Mouse (Mus musculus): Measurements from ENCODE around the gene Naxd.
"Not testable (repeated sequence)": the region's sequence is repeated elsewhere in the genome, so short reads cannot be mapped to it uniquely, and the experiment has no call there.

Naxd gene

DNA sequence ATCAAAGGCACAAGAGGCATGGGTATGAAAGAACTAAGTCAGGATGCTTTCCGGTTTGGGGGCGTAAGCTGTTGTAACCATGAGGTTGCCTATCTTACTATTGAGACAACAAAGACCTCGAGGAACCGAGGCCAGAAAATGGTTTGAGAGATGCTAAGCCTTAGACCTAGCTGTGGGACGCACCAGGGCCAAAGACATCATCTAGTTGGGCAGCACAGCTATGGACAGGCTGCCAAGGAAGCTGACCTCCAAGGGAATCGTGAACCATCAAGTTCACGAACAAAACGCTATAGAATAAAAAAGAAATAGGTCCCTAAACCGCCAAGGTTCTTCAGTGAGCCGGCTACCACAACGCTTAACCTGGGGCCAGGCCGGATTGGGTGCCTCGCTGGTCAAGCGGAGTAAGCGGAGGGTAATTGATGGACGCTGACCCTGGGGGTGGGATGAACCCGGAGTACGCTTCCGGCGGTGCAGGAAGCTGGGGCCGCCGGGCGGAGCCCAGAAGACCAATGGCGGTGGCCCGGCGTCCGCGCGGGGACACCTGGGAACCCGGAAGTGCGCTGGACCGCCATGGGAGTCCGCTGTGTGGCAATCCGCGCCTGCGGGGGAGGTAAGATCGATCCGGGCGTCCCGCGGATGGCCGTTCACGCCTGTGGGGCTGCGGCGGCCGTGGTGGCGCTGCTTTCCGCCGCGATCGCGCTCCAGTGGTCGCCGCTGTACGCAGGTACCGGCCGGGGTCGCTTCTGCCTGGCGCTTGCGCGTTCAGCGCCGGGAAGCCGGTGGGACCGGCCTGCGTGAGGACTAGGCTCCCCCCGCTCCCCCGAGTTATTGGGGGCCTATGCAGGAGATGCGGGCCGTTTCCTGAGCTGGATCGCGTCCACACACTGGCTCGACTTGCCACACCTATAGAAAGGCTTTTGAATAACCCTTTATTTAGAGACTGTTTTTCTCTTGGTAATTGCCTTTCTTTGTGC is at the start of gene Naxd:
Naxd (plus strand) TSS at position 490 of the 974 bp plus-strand sequence.
- DNase-seq (ENCODE audit: low spot score in 2 of 2), result peak; percentile 88 to 89

DNA sequence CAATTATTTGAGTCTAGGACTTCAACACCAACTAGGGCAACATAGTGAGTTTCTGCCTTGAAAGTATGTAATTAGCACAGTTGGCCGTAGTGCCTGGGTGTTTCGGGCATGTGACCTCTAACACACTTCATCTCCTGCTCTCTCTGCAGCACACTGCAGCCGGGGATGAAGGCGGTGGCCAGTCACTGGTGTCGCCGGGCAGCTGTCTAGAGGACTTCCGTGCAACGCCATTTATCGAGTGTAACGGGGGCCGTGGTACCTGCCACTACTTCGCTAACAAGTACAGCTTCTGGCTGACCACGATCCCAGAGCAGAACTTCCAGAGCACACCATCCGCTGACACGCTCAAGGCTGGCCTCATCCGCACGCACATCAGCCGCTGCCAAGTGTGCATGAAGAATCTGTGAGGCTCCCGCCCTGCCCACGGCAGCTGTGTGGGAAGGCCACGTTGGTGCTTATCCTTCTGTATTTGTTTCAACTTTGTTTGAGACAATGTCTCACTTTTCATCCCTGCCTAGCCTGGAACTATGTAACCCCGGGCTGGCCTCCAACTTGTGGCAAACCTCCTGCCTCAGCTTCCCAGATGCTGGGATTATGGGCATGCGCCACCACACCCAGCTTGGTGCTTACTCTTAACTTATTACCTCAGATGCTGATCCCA is 49.3 kb upstream of the Naxd start:
- no peak for DNase-seq (ENCODE audit: low spot score in 2 of 2)

DNA sequence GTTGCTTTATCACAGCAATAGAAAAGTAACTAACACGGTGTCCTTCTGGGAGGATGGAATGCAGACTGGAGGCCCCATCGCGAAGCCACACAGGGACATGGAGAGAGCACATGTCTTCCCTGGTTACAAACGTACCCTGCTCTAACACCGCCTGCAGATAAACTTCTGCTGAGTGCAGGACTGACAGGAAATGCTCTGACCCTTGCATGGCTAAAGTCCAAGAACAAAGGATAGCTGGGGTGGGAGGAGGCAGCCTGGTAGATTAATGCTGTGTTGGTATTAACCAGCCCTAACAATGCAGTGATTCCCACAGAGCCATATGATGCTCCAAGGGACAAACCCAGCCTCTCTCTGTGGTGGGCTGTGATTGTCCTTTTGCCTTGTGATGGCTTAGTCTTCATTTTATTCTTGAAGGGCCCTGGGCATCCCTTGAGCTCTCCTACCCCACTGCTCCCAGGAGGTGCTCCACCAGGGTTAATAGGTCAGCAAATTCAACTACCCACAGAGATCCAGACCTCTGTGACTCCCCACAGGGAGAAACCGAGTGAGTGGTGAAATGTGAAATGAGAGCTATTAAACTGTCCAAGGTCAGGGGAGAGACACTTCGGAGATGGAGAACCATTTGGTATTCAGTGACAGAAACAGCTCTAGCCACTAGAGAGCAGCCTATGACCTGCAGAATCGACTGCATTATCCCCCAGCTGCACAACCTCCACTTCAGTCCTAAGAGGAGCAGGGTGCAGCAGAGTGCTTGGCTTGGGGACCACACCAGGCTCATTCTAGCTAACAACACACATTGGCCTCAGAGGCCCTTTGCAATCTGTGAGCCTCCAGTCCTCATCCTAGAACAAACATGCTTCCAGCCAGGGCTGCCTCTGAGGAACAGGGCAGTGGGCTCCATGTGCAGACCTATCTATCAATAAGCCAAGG is 46.9 kb upstream of the Naxd start:
- DNase-seq (ENCODE audit: low spot score in 2 of 2), result peak in 1 of 2 experiments; percentile 41

DNA sequence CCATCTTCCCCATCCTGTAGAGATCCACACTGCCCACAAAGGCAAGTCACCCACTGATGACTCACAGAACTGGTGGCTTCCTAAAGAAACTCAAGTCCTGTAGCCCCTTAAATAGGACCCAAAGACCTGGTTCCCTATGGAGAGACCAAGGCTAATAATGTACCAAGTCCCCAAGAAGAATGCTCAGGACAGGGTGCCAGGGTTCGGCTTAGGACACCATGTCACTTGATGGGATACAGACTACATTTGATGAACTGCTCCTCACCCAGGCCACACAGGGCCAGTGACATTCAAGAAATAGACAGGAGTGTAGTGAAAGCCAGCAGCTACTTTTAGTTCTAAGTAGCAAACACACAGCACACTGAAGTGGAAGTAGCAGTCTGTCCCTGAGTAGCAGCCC is 45.2 kb upstream of the Naxd start:
- DNase-seq (ENCODE audit: low spot score in 2 of 2), result no peak

DNA sequence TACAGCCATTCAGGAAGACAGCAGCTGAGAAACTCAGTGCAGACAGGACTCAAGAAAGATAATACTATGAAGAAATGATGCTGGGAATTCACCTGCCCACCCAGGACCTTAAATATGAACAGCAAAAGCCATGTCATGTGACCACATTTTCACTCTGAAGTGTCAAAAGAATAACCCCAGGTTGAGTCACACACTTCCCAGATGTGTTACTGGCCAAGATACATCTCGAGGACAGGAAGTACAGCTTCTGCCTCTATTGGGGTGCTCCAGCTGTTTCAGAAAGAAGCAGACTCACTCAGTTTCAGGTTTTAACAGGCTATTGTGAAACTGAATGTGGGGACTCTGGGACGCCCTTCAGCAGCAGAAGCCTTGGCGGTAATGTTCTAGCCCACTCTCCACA is 44.7 kb upstream of the Naxd start:
- no peak for DNase-seq (ENCODE audit: low spot score in 2 of 2)

DNA sequence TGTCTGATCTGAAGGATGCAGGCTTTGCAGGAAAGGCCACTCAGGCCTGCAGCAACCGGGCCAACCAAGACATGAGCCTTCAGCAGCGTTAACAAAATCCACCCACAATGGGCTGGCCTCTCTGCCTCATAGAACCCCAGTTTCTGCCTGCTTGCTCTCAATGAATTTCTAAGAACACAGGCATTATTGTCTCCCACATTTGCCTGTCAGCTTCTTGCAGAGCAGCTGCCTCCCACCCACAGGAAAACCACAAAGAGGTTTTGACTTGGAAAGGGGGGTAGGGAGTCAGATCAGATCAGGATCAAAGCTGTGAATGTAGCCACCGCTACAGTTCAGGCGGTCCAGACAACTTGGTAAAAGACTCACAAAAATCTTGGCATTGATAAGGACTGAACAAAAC is 44.3 kb upstream of the Naxd start:
- DNase-seq (ENCODE audit: low spot score in 2 of 2), result no peak

DNA sequence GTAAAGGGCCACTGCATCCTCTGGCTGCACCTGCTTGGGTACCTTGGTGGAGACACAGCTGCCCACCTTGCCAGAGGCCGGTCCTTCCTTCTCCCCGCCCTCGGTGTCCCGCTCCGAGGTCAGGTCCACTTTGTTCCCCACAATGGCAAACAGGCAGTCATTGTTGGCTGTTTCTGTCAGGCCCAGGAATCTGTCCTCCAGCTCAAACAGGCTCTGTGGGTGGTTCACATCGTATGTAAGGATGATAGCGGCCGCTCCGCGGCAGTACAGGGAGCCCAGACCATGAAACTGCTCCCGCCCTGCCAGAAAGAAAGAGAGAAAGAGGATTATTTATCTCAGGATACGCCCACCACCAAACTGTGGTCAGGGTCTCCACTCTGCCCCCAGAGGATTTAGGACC is 43.1 kb upstream of the Naxd start:
- DNase-seq (ENCODE audit: low spot score in 2 of 2), result no peak

DNA sequence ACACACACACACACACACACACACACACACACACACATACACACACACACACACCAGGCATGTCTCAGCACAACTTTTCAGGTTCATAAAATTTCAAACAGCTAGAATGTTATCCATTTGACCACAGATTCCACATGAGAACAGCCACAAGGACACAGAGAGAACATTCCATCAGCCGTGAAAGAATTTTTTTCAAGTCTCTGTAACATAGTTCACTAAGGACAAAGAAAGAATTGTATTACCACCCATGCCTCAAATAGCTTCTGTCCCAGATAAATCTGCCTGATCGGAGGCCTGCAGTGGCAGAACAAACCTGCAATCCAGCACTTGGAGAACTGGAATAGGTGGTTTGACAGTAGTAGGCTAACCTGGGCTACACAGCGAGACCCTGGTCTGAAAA is 40.0 kb upstream of the Naxd start:
- DNase-seq (ENCODE audit: low spot score in 2 of 2), result no peak

DNA sequence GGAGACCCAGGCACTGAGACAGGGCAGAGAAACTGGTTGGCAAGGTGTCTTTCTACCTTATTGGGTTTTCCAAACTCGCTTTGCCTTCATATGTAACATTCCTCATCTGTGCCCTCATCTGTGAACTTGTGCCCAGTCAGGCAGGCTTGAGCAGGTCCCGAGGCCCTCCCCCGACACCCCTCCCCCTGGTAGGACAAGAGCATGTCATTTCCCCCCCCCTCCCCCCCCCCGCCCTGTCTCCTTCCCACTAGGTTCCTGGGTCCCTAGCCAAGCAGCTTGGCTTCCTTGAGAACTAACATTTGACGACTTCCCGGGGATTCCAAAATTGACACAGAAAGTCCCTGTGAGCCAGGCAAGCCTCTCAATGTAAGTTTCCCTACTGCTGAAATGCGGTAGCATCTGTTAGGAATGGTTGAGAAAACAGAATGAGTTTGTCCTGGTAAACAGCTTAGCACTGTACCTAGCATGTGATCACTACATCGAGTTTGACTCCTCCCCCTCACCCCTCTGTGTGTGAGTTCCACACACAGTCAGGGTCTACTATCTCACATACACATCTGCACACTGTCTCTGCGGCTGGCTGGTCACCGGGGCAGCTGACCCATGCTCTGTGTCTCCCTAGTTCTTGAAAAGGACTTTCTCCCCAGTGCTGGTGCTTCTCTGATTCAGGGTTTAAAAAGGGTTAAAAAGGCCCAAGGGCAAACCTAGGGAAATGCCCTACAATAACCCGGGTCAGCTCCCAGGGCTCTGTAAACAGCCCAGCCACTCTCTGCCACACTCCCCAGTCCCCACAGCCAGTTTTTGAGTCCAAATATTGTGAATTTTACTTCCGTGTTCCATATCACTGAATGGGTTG is 39.1 kb upstream of the Naxd start:
- no peak for DNase-seq (ENCODE audit: low spot score in 2 of 2)

DNA sequence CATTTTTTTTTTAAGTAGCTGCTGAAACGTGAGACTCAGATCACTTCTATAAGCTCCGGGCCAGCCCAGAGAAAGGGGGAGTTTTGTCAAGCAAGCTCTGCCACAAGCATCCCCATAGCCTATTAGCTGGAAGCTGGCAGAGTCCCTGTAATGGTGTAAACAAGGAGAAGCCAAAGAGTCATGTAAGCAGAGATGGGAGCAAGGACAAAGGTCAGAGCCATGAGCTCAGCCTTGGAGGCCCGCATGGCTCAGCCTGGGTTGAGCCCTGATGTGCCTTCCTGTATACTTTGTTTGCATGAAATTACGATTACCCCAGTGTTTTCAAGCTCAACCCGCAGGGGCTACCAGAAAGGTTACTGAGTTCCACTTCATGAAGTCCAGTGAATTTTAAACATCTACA is 38.3 kb upstream of the Naxd start:
- no peak for DNase-seq (ENCODE audit: low spot score in 2 of 2)

DNA sequence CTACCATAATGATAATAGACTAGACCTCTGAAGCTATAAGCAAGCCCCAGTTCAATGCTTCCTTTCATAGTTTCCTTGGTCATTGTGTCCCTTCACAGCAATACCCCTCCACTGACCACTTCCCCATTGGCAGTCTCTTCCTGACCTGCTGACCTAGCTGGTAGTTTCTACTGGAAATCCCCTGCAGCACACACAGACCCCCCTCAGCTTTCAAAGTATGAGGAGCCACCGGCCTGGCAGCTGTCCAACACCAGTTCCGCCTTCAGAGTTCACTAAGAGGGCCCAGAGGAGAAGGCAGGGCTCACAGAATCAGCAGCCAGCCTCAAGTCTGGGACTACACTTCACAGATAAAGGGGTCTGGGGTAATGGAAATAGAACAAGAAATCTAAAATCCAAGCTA is 36.4 kb upstream of the Naxd start:
- DNase-seq (ENCODE audit: low spot score in 2 of 2), result no peak

DNA sequence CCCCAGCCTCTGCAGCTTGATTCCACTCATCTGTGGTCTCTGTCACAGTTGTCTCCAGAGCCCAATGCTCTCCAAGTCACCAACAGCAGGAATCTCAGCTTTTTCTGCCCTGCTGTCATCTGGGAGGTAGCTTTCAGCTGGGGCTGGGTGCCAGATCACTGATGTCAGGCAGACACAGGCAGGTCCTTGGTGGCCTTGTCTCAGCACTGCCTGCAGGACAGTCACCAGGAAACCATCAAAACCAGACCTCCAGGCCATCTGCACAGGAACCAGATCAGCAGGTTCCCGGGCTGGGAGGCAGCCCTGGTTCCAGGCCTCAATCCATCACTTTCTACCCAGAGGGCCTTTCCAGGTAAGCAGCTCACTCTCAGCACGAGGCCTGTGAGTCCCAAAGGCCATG is 35.5 kb upstream of the Naxd start:
- DNase-seq (ENCODE audit: low spot score in 2 of 2), result no peak

DNA sequence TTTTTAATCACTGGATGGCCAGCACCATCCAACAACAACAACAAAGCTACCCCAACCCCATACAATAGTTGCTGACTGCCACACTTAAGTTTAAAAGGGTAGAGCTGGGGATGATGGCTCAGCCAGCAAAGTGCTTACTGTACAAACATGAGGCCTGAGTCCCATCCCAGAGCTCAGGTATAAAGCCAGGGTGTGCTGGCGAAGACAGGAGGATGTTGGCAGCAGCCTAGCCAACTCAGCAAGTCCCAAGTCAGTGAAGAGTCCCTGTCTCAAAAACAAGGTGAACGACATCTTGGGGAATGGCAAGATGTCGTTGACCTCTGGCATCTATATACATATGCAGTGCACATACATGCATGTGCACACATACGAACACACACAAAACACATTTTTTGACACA is 34.7 kb upstream of the Naxd start:
- DNase-seq (ENCODE audit: low spot score in 2 of 2), result no peak

DNA sequence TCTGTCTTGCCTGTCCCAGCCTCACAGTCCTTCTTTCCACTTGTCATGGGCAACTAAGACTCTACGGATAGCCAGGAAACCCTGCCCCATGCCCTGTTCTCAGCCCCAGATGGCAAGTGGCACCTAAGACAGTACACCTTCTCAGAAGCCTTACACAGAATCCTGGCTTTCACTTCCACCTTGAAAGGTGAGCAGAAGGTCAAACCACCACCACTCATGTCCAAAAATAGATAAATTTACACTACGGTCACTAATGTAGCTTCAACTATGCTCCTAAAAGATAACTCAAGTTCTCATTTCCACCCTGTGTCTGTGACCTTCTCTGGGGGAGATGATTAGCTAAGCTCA is 33.8 kb upstream of the Naxd start:
- no peak for DNase-seq (ENCODE audit: low spot score in 2 of 2)

DNA sequence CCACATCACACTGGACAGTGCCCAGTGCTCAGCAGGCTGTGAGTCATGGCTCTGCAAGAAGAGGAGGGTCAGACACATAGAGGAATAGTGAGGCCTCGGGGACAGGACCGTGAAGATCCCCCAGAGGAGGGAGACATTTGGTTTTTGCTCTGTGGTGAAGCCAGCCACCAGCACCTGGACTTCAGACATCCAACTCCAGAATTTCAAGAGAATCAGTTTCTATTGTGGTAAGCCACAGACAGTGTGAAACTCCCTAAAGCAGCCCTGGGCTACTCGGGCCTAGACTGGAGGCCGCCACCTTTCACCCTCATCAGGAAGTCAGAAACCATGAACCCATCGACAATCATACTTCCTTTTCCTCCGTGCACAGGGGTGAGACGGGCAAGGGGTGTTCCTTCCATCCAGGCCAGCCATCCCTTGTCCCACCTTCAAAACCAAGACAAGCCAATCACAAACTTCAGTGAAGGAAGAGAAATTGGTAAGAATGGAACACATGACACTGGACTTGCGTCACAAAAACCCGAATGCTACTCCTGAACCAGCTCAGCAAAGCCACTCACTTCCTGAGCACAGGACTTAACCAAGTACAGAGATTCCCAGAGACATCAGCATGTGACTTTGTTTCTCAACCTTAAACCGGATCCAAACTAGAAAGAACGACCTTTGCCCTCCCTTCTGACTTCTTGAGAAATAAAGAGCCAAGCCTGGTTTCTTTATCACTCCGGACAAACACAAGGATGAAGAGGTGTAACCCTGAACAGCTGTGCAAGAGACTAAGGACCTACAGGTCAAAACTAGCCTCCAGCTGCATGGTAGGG is 33.2 kb upstream of the Naxd start:
- DNase-seq (ENCODE audit: low spot score in 2 of 2), result no peak

DNA sequence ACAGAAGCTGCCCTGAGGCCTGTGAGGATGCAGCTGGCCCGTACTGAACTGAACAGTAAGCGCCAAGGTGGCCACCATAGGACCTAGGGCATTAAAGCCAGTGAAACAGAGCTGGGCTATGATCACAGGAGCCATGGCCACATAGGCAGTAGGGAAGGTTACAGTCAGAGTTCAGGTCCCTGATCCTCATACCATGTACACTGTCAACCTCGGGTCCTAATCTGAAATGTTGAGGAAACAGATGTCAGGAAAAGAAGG is 32.7 kb upstream of the Naxd start:
- DNase-seq (ENCODE audit: low spot score in 2 of 2), result no peak

DNA sequence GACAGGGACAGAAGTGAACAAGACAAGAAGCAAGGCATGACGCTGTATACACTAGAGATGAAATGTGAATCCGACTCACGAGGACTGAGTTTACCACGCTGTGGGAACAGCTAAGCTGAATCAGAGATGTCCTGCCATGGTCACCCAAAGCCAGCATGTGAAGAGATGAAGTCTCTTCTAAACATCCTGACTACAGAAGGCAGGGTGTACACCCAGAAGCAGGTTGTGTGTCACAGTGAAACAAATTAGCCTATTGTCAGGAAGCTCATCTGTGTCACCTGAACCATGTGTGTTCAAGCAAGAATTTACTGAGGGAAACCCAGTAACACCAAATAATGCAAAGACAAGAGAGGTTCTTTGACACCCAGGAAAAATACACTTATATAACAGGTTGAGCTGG is 31.7 kb upstream of the Naxd start:
- no peak for DNase-seq (ENCODE audit: low spot score in 2 of 2)

DNA sequence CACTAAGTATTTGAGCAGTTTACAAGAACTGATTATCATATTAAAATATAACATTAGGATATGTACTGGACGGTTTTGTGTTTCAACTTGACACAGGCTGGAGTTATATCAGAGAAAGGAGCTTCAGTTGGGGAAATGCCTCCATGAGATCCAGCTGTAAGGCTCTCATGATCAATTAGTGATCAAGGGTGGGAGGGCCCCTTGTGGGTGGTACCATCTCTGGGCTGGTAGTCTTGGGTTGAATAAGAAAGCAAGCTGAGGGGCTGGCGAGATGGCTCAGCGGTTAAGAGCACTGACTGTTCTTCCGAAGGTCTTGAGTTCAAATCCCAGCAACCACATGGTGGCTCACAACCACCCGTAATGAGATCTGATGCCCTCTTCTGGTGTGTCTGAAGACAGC is 30.8 kb upstream of the Naxd start:
- DNase-seq (ENCODE audit: low spot score in 2 of 2), result not testable (repeated sequence)

DNA sequence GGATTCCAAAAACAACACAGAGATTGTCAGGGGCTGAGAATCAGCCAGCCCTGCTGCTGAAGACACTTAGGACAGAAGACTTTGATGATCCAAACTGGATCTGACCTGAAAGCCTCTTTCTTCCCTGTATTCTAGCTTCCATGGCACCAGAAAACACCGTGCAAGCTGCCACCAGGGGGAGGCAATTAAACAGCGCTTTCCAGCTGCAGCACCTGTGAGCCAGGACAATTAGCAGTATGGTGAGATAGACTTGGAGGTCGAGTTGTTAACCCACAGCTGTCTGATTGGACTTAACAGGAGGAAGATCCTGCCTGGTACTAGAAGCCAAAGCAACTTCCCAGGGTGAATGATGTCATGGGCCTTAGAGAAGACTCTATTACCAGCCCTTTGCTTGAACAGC is 28.2 kb upstream of the Naxd start:
- no peak for DNase-seq (ENCODE audit: low spot score in 2 of 2)

DNA sequence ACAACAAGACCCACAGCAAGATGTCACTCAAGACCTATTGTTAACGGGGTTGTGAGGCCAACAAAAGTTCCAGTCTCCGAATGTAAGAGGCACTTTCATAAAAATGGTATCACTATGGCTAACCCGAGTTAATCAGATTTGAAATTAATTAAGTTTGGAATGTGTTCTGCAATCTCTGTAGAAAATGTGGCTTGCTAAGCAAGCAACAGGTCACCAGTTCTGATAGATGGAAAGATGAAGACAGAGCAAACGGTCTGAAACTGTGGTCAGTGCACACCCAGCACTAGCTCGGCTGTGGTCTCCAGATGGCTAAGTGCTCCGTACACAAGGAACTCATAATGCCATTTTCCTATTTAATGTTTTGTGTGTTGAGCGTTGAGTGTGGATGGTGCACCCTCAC is 26.6 kb upstream of the Naxd start:
- DNase-seq (ENCODE audit: low spot score in 2 of 2), result no peak

DNA sequence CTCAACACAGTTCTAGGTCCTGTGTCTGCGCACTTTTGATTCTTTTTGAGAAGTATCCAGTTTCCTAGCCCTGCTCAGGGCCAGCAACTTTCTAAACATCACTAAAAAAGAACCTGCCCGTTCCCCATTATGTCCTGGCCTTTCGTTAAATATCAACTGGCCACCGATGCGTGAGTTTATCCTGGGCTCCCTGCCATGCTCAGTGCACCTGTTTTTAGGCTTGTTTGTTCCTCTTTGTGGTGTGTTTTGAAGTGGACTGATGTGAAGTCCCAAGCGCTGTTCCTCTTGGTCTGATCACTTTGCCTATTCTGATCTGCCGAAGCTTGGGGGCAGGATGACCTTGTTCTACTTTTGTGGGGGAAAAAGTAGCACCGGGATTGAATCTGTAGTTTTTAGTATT is 26.0 kb upstream of the Naxd start:
- DNase-seq (ENCODE audit: low spot score in 2 of 2), result no peak
